Mouse (Mus musculus): ENCODE data around the gene Cd38. TPM values are rescaled to one million over a fixed set of nuclear protein-coding genes. Genes with fewer than 3 reads are reported as not detected.
A peak's percentile ranks its signal among the peaks of the same experiment; 100 is the strongest.
"Not testable (repeated sequence)": the region's sequence is repeated elsewhere in the genome, so short reads cannot be mapped to it uniquely, and the experiment has no call there.

Gene Cd38
- total and polyA plus RNA-seq, 2 experiments: 4.8 to 15.9 TPM

GRCm38 (mm10) chr5:43895931-43896330 lies 27.6 kb downstream of the Cd38 start:
- Histone ChIP-seq H3K9ac (ENCODE audit: low read depth, low read length) (no peak overlapping the region), H3K4me3 (ENCODE audit: insufficient read depth, low read depth, low read length) (no peak overlapping the region), H3K79me2 (ENCODE audit: control insufficient read depth, insufficient read depth, low read length) (no peaks in the 10 kb centered on the region), H3K27me3 (ENCODE audit: control insufficient read depth, insufficient read depth, low read length) (no peaks in the 10 kb centered on the region), H3K27ac (replicated peaks; ENCODE audit: insufficient read depth, low read depth, low read length) (no peak overlapping the region), H3K4me1 (ENCODE audit: control insufficient read depth, insufficient read depth, low read length) (0 out of 2 replicates have a peak, but pooled peaks cover 2% of the 10 kb centered on the region), H3K36me3 (ENCODE audit: control insufficient read depth, insufficient read depth, low read length) (0 out of 2 replicates have a peak, but pooled peaks cover 4% of the 10 kb centered on the region)
- TF ChIP-seq CTCF (IDR thresholded peaks at IDR 0.05; ENCODE audit: low read depth, low read length) (no peak), POLR2A (IDR thresholded peaks at IDR 0.05; ENCODE audit: extremely low read depth, insufficient read depth, low read length) (no peak)
- 81% methylated on average over 3 of the region's 3 CpGs for WGBS
- no peak for DNase-seq (ENCODE audit: extremely low read depth, low read depth, low spot score)

DNA sequence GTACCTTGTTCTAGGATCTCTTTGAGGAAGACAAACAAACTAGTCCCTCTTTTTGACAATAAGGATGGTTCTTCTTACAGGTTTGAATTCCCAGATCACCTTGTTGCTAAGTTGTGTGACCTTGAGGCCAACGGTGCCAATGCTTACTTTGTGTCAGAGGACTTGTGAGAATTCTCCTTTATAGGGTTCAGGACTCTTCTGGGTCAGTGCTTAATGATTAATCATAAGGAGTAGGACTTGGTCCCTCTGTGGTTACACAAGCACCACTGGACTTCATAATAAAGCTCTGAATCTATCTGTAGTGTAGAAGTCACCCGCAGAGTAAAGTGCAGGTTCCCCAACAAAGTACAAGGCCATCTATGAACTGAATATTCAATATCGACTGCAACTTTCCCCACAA lies 36.3 kb downstream of the Cd38 start:
- no peak overlapping the region for H3K4me3 ChIP-seq (ENCODE audit: insufficient read depth, low read depth, low read length)
- peaks cover 5% of the 10 kb centered on the region for H3K4me1 ChIP-seq (ENCODE audit: control insufficient read depth, insufficient read depth, low read length)
- TF ChIP-seq CTCF (IDR thresholded peaks at IDR 0.05; ENCODE audit: low read depth, low read length): no peak
- TF ChIP-seq POLR2A (IDR thresholded peaks at IDR 0.05; ENCODE audit: extremely low read depth, insufficient read depth, low read length): no peak
- 0 out of 2 replicates have a peak overlapping the region, but pooled peaks have one; percentile 8 for H3K27ac ChIP-seq (replicated peaks; ENCODE audit: insufficient read depth, low read depth, low read length)
- H3K36me3 ChIP-seq (ENCODE audit: control insufficient read depth, insufficient read depth, low read length): peaks cover 7% of the 10 kb centered on the region
- WGBS: 27% methylated on average over 3 of the region's 3 CpGs
- no peak overlapping the region for H3K9ac ChIP-seq (ENCODE audit: low read depth, low read length)
- no peaks in the 10 kb centered on the region for H3K79me2 ChIP-seq (ENCODE audit: control insufficient read depth, insufficient read depth, low read length)
- no peaks in the 10 kb centered on the region for H3K27me3 ChIP-seq (ENCODE audit: control insufficient read depth, insufficient read depth, low read length)
- DNase-seq (ENCODE audit: extremely low read depth, low read depth, low spot score): peak; percentile 93

GRCm38 (mm10) chr5:43909213-43909612 lies 40.9 kb downstream of the Cd38 start:
- Histone ChIP-seq H3K4me3 (ENCODE audit: insufficient read depth, low read depth, low read length) (no peak overlapping the region), H3K36me3 (ENCODE audit: control insufficient read depth, insufficient read depth, low read length) (peaks cover 2% of the 10 kb centered on the region; the same call in 1 of the 2 replicates), H3K9ac (ENCODE audit: low read depth, low read length) (no peak overlapping the region), H3K79me2 (ENCODE audit: control insufficient read depth, insufficient read depth, low read length) (no peaks in the 10 kb centered on the region), H3K27ac (replicated peaks; ENCODE audit: insufficient read depth, low read depth, low read length) (no peak overlapping the region), H3K27me3 (ENCODE audit: control insufficient read depth, insufficient read depth, low read length) (no peaks in the 10 kb centered on the region), H3K4me1 (ENCODE audit: control insufficient read depth, insufficient read depth, low read length) (peaks cover 5% of the 10 kb centered on the region)
- no peak for DNase-seq (ENCODE audit: extremely low read depth, low read depth, low spot score)
- no peak for TF ChIP-seq CTCF (IDR thresholded peaks at IDR 0.05; ENCODE audit: low read depth, low read length)
- no peak for TF ChIP-seq POLR2A (IDR thresholded peaks at IDR 0.05; ENCODE audit: extremely low read depth, insufficient read depth, low read length)
- WGBS: 61% methylated on average over 9 of the region's 9 CpGs

GRCm38 (mm10) chr5:43910006-43910405 lies 41.7 kb downstream of the Cd38 start:
- H3K27me3 ChIP-seq (ENCODE audit: control insufficient read depth, insufficient read depth, low read length): no peaks in the 10 kb centered on the region
- H3K79me2 ChIP-seq (ENCODE audit: control insufficient read depth, insufficient read depth, low read length): no peaks in the 10 kb centered on the region
- H3K4me1 ChIP-seq (ENCODE audit: control insufficient read depth, insufficient read depth, low read length): peaks cover under 1% of the 10 kb centered on the region; the same call in 1 of the 2 replicates
- no peak overlapping the region for H3K4me3 ChIP-seq (ENCODE audit: insufficient read depth, low read depth, low read length)
- H3K9ac ChIP-seq (ENCODE audit: low read depth, low read length): no peak overlapping the region
- peaks cover 2% of the 10 kb centered on the region; the same call in 1 of the 2 replicates for H3K36me3 ChIP-seq (ENCODE audit: control insufficient read depth, insufficient read depth, low read length)
- TF ChIP-seq POLR2A (IDR thresholded peaks at IDR 0.05; ENCODE audit: extremely low read depth, insufficient read depth, low read length) (no peak), CTCF (IDR thresholded peaks at IDR 0.05; ENCODE audit: low read depth, low read length) (no peak)
- WGBS: 72% methylated on average over 6 of the region's 6 CpGs
- H3K27ac ChIP-seq (replicated peaks; ENCODE audit: insufficient read depth, low read depth, low read length): no peak overlapping the region
- peak; percentile 60 for DNase-seq (ENCODE audit: extremely low read depth, low read depth, low spot score)

DNA sequence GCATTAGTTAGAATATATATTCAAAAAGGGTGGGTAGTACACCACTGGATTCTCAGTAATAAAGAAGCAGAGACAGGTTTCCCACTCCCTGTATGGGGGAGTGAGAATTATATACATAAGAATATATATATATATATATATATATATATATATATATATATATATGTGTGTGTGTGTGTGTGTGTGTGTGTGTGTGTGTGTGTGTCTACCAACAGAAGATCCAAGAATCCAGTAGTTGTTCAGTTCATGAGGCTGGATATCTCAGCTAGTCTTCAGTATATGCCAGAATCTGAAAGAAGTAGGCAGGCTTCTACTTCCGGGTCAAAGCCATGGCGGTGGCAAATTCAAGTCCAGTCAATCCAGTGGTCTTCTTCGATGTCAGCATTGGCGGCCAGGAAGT lies 44.5 kb downstream of the Cd38 start, which contains the start of gene Gm7879:
Gene Gm7879 (plus strand): TSS at position 301 of the 400 bp plus-strand sequence.
- H3K4me3 ChIP-seq (ENCODE audit: insufficient read depth, low read depth, low read length); H3K4me1 ChIP-seq (ENCODE audit: control insufficient read depth, insufficient read depth, low read length); DNase-seq (ENCODE audit: extremely low read depth, low read depth, low spot score); H3K27ac ChIP-seq (replicated peaks; ENCODE audit: insufficient read depth, low read depth, low read length); H3K36me3 ChIP-seq (ENCODE audit: control insufficient read depth, insufficient read depth, low read length); H3K27me3 ChIP-seq (ENCODE audit: control insufficient read depth, insufficient read depth, low read length); H3K9ac ChIP-seq (ENCODE audit: low read depth, low read length); H3K79me2 ChIP-seq (ENCODE audit: control insufficient read depth, insufficient read depth, low read length): not testable (repeated sequence)
- WGBS: 98% methylated on average over 4 of the region's 4 CpGs

DNA sequence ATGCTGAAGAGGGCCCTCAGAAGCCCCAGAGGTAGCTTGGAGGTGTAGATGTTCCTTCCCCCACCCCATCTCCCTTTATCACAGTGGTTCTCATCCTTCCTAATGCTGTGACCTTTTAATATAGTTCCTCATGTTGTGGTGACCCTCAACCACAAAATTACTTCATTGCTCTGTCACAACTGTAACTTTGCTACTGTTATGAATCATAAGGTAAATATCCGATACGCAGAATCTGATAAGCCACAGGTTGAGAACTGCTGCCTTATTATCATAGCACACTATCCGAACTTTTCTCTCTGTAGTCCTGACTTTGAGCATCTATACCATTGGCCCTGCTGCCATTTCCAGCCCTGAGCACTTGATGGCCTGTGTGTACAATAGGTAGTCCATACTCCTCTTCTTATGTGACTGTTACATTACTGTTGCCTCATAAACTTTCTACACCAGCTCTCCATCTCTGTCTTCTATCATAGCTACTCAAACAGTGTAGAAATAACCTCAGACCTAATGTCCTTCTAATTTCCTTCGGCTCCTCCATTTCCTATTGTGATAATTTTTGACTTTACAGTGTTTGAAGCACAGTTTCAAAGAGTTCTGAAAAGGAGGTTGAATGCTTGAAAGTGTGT lies 47.0 kb downstream of the Cd38 start:
- no peak for DNase-seq (ENCODE audit: extremely low read depth, low read depth, low spot score)
- no peak overlapping the region for H3K27ac ChIP-seq (replicated peaks; ENCODE audit: insufficient read depth, low read depth, low read length)
- TF ChIP-seq CTCF (IDR thresholded peaks at IDR 0.05; ENCODE audit: low read depth, low read length) (no peak), POLR2A (IDR thresholded peaks at IDR 0.05; ENCODE audit: extremely low read depth, insufficient read depth, low read length) (no peak)
- H3K9ac ChIP-seq (ENCODE audit: low read depth, low read length): no peak overlapping the region
- peaks cover 2% of the 10 kb centered on the region; the same call in 1 of the 2 replicates for H3K36me3 ChIP-seq (ENCODE audit: control insufficient read depth, insufficient read depth, low read length)
- H3K27me3 ChIP-seq (ENCODE audit: control insufficient read depth, insufficient read depth, low read length): no peaks in the 10 kb centered on the region
- no peak overlapping the region for H3K4me3 ChIP-seq (ENCODE audit: insufficient read depth, low read depth, low read length)
- H3K4me1 ChIP-seq (ENCODE audit: control insufficient read depth, insufficient read depth, low read length): no peaks in the 10 kb centered on the region
- 82% methylated on average over 4 of the region's 4 CpGs for WGBS
- no peaks in the 10 kb centered on the region for H3K79me2 ChIP-seq (ENCODE audit: control insufficient read depth, insufficient read depth, low read length)
